Mouse (Mus musculus): ENCODE measurements at regions not wholly inside any gene's neighbourhood (a gene's known extent, or its start where the extent isn't known, plus 50 kb on each side); places are given as distances from the start of the nearest gene placed in this dataset.

GRCm38 (mm10) chr13:6191186-6191914, 330.1 kb downstream of the Klf6 start:
- DNase-seq (ENCODE audit: low spot score): no peak
- H3K36me3 ChIP-seq (replicated peaks; ENCODE audit: control insufficient read depth, insufficient read depth, low read depth, low read length): no peaks in the 10 kb centered on the region
- WGBS: 87% methylated on average over 7 of the region's 7 CpGs
- H3K9ac ChIP-seq (replicated peaks; ENCODE audit: low read length): no peak overlapping the region
- H3K27ac ChIP-seq (replicated peaks; ENCODE audit: low read depth, low read length): no peak overlapping the region
- no peaks in the 10 kb centered on the region for H3K4me1 ChIP-seq (ENCODE audit: control insufficient read depth, insufficient read depth, low read length)
- no peak for ATAC-seq (replicated peaks; ENCODE audit: insufficient number of reproducible peaks, low FRiP score, low TSS enrichment, low read depth)
- H3K9me3 ChIP-seq (replicated peaks; ENCODE audit: control insufficient read depth, low read length): no peaks in the 10 kb centered on the region
- no peak overlapping the region for H3K4me2 ChIP-seq (ENCODE audit: low read depth, low read length)
- H3K4me3 ChIP-seq (ENCODE audit: low read depth, low read length): no peak overlapping the region
- no peaks in the 10 kb centered on the region for H3K27me3 ChIP-seq (ENCODE audit: control insufficient read depth, insufficient read depth, low read length)

- H3K9me3 ChIP-seq (replicated peaks; ENCODE audit: control insufficient read depth, low read length): no peaks in the 10 kb centered on the region
- no peak overlapping the region for H3K4me2 ChIP-seq (ENCODE audit: low read depth, low read length)
- H3K27ac ChIP-seq (replicated peaks; ENCODE audit: low read depth, low read length): no peak overlapping the region
- no peaks in the 10 kb centered on the region for H3K36me3 ChIP-seq (replicated peaks; ENCODE audit: control insufficient read depth, insufficient read depth, low read depth, low read length)
- DNase-seq (ENCODE audit: low spot score) (no peak), ATAC-seq (replicated peaks; ENCODE audit: insufficient number of reproducible peaks, low FRiP score, low TSS enrichment, low read depth) (no peak)
- no peak overlapping the region for H3K4me3 ChIP-seq (ENCODE audit: low read depth, low read length)
- no peak overlapping the region for H3K9ac ChIP-seq (replicated peaks; ENCODE audit: low read length)
- no peaks in the 10 kb centered on the region for H3K27me3 ChIP-seq (ENCODE audit: control insufficient read depth, insufficient read depth, low read length)
- 52% methylated on average over 5 of the region's 5 CpGs for WGBS
- H3K4me1 ChIP-seq (ENCODE audit: control insufficient read depth, insufficient read depth, low read length): no peaks in the 10 kb centered on the region
Measured at GRCm38 (mm10) chr13:6191915-6192295, 330.6 kb downstream of the Klf6 start.

DNA sequence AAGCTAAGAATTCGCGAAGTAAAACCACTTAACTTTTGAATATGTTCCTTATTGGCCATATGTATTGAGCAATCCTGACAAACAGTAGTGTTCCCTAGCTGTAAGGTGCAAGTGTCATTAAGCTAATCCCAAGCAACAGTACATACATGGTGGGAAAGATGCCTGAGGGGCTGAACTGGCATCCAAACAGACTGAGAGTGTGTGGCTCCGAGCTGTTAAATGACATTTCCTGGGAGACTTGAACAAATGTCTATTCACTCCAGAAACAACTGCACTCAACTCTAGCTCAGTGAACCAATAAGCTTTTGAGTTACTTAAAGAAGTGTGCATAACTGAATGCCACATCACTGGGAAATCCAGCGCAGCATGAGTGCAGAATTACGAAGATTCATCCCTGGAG, 335.4 kb downstream of the Klf6 start:
- H3K27me3 ChIP-seq (ENCODE audit: control insufficient read depth, insufficient read depth, low read length): no peaks in the 10 kb centered on the region
- H3K4me3 ChIP-seq (ENCODE audit: low read depth, low read length): no peak overlapping the region
- H3K4me2 ChIP-seq (ENCODE audit: low read depth, low read length): no peak overlapping the region
- no peaks in the 10 kb centered on the region for H3K36me3 ChIP-seq (replicated peaks; ENCODE audit: control insufficient read depth, insufficient read depth, low read depth, low read length)
- no peak overlapping the region for H3K9ac ChIP-seq (replicated peaks; ENCODE audit: low read length)
- H3K27ac ChIP-seq (replicated peaks; ENCODE audit: low read depth, low read length): no peak overlapping the region
- 65% methylated on average over 5 of the region's 5 CpGs for WGBS
- no peaks in the 10 kb centered on the region for H3K9me3 ChIP-seq (replicated peaks; ENCODE audit: control insufficient read depth, low read length)
- DNase-seq (ENCODE audit: low spot score): no peak
- no peaks in the 10 kb centered on the region for H3K4me1 ChIP-seq (ENCODE audit: control insufficient read depth, insufficient read depth, low read length)
- ATAC-seq (replicated peaks; ENCODE audit: insufficient number of reproducible peaks, low FRiP score, low TSS enrichment, low read depth): no peak

GRCm38 (mm10) chr13:6199107-6199506, 337.8 kb downstream of the Klf6 start:
- no peak overlapping the region for H3K4me3 ChIP-seq (ENCODE audit: low read depth, low read length)
- DNase-seq (ENCODE audit: low spot score) (no peak), ATAC-seq (replicated peaks; ENCODE audit: insufficient number of reproducible peaks, low FRiP score, low TSS enrichment, low read depth) (no peak)
- no peak overlapping the region for H3K9ac ChIP-seq (replicated peaks; ENCODE audit: low read length)
- H3K4me2 ChIP-seq (ENCODE audit: low read depth, low read length): no peak overlapping the region
- H3K27ac ChIP-seq (replicated peaks; ENCODE audit: low read depth, low read length): no peak overlapping the region
- no peaks in the 10 kb centered on the region for H3K36me3 ChIP-seq (replicated peaks; ENCODE audit: control insufficient read depth, insufficient read depth, low read depth, low read length)
- no peaks in the 10 kb centered on the region for H3K9me3 ChIP-seq (replicated peaks; ENCODE audit: control insufficient read depth, low read length)
- H3K4me1 ChIP-seq (ENCODE audit: control insufficient read depth, insufficient read depth, low read length): no peaks in the 10 kb centered on the region
- 86% methylated on average over 6 of the region's 6 CpGs for WGBS
- H3K27me3 ChIP-seq (ENCODE audit: control insufficient read depth, insufficient read depth, low read length): no peaks in the 10 kb centered on the region

- Histone ChIP-seq H3K9ac (replicated peaks; ENCODE audit: low read length) (no peak overlapping the region), H3K4me1 (ENCODE audit: control insufficient read depth, insufficient read depth, low read length) (no peaks in the 10 kb centered on the region), H3K9me3 (replicated peaks; ENCODE audit: control insufficient read depth, low read length) (no peaks in the 10 kb centered on the region), H3K36me3 (replicated peaks; ENCODE audit: control insufficient read depth, insufficient read depth, low read depth, low read length) (no peaks in the 10 kb centered on the region), H3K4me2 (ENCODE audit: low read depth, low read length) (no peak overlapping the region), H3K4me3 (ENCODE audit: low read depth, low read length) (no peak overlapping the region), H3K27ac (replicated peaks; ENCODE audit: low read depth, low read length) (no peak overlapping the region), H3K27me3 (ENCODE audit: control insufficient read depth, insufficient read depth, low read length) (no peaks in the 10 kb centered on the region)
- ATAC-seq (replicated peaks; ENCODE audit: insufficient number of reproducible peaks, low FRiP score, low TSS enrichment, low read depth) (no peak), DNase-seq (ENCODE audit: low spot score) (no peak)
- 89% methylated on average over 1 of the region's 1 CpGs for WGBS
Measured at GRCm38 (mm10) chr13:6201516-6201915, 340.2 kb downstream of the Klf6 start.

GRCm38 (mm10) chr13:6204801-6205200, 343.1 kb upstream of the Pitrm1 start:
- Histone ChIP-seq H3K9me3 (replicated peaks; ENCODE audit: control insufficient read depth, low read length) (no peaks in the 10 kb centered on the region), H3K9ac (replicated peaks; ENCODE audit: low read length) (no peak overlapping the region), H3K4me1 (ENCODE audit: control insufficient read depth, insufficient read depth, low read length) (no peaks in the 10 kb centered on the region), H3K4me3 (ENCODE audit: low read depth, low read length) (no peak overlapping the region), H3K27ac (replicated peaks; ENCODE audit: low read depth, low read length) (no peak overlapping the region), H3K4me2 (ENCODE audit: low read depth, low read length) (no peak overlapping the region), H3K27me3 (ENCODE audit: control insufficient read depth, insufficient read depth, low read length) (no peaks in the 10 kb centered on the region), H3K36me3 (replicated peaks; ENCODE audit: control insufficient read depth, insufficient read depth, low read depth, low read length) (no peaks in the 10 kb centered on the region)
- DNase-seq (ENCODE audit: low spot score) (no peak), ATAC-seq (replicated peaks; ENCODE audit: insufficient number of reproducible peaks, low FRiP score, low TSS enrichment, low read depth) (no peak)
- 75% methylated on average over 4 of the region's 4 CpGs for WGBS

DNA sequence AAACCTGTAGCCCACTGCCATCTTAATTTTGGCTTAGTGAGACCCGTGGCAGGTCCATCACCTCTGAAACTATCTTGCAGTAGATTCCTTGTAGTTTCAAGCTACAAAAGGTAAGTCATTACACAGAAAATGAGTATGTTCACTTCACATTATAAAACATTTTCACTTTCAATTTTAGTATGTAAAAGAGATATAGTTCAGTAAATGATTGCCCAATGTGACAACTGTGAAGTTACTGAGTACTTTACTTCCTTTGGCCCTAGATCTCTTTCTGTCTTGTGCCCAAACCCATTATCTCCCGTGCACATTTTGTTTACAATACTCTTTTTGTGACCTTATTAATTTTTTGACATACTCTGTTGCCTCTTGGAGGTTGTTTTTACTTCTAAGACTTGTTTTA, 335.4 kb upstream of the Pitrm1 start:
- H3K9me3 ChIP-seq (replicated peaks; ENCODE audit: control insufficient read depth, low read length): no peaks in the 10 kb centered on the region
- DNase-seq (ENCODE audit: low spot score): no peak
- no peak overlapping the region for H3K27ac ChIP-seq (replicated peaks; ENCODE audit: low read depth, low read length)
- no peak for ATAC-seq (replicated peaks; ENCODE audit: insufficient number of reproducible peaks, low FRiP score, low TSS enrichment, low read depth)
- no peaks in the 10 kb centered on the region for H3K4me1 ChIP-seq (ENCODE audit: control insufficient read depth, insufficient read depth, low read length)
- 74% methylated on average over 2 of the region's 2 CpGs for WGBS
- H3K4me2 ChIP-seq (ENCODE audit: low read depth, low read length): no peak overlapping the region
- no peaks in the 10 kb centered on the region for H3K27me3 ChIP-seq (ENCODE audit: control insufficient read depth, insufficient read depth, low read length)
- no peak overlapping the region for H3K9ac ChIP-seq (replicated peaks; ENCODE audit: low read length)
- no peaks in the 10 kb centered on the region for H3K36me3 ChIP-seq (replicated peaks; ENCODE audit: control insufficient read depth, insufficient read depth, low read depth, low read length)
- no peak overlapping the region for H3K4me3 ChIP-seq (ENCODE audit: low read depth, low read length)

DNA sequence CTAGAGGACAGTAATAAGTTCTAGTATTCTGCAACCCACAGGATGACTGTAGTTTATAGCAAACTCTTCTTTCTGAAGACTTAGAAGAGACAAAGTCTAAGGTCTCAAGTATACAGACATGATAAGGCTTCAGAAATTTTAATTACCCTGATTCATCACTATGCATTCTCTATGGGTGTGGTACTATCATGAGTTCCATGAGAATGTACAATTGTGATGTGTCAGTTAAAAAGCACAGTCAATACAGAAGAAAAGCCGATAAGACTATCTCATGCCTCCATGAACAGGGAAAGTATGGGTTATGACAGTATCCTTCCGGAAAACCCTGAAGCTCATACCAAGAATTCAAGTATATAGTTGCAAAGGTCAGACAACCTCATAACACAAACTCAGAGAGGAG, 333.8 kb upstream of the Pitrm1 start:
- Histone ChIP-seq H3K27me3 (ENCODE audit: control insufficient read depth, insufficient read depth, low read length) (no peaks in the 10 kb centered on the region), H3K4me3 (ENCODE audit: low read depth, low read length) (no peak overlapping the region), H3K4me1 (ENCODE audit: control insufficient read depth, insufficient read depth, low read length) (no peaks in the 10 kb centered on the region), H3K27ac (replicated peaks; ENCODE audit: low read depth, low read length) (no peak overlapping the region), H3K9ac (replicated peaks; ENCODE audit: low read length) (no peak overlapping the region), H3K4me2 (ENCODE audit: low read depth, low read length) (no peak overlapping the region), H3K9me3 (replicated peaks; ENCODE audit: control insufficient read depth, low read length) (no peaks in the 10 kb centered on the region), H3K36me3 (replicated peaks; ENCODE audit: control insufficient read depth, insufficient read depth, low read depth, low read length) (no peaks in the 10 kb centered on the region)
- DNase-seq (ENCODE audit: low spot score) (no peak), ATAC-seq (replicated peaks; ENCODE audit: insufficient number of reproducible peaks, low FRiP score, low TSS enrichment, low read depth) (no peak)
- WGBS: 95% methylated on average over 2 of the region's 2 CpGs

All from embryonic facial prominence, embryonic 11.5 days (tissue).